Comparison of ENCODE assay signal across 9 mouse cellular contexts in the genomic region with DNA sequence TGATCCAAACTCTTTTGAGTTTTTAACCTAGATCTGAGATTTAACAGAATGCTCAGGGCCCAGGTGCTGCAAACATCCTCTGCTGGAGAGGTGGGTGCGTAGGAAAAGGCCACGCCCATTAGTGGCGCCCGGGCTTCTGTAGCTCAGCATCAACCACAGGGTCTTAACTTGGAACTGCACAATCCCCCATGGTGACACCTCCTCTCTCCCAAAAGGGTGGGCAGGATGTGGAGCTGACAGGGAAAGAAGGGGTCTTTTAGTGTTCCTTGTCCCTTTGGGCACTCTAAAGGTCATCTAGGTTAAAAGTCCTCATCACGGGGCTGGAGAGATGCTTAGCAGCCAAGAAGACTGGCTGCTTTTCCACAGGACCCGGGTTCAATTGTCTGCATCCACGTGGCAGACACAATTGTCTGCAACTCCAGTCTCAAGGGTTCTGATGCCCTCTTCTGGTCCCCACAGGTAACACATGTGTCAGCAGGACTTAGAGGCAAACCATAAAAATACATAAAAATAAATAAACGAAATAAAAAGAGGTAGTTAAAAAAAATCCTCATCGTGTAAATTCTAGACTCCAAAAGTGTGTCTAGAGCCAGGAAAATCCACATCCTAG.
DNase-seq lines count a peak whose midpoint lies in the region; ATAC-seq and TF ChIP-seq lines count a peak whose summit lies in the region.
"Had no signal": no experiment of that assay in that cellular context is flagged by ENCODE, and none has a peak within 500 bp of the region (broad histone marks: within the 10 kb centered on the region; RNA-seq: fewer than 3 reads in every experiment).

No protein-coding gene starts in this region.

- no peaks in the 10 kb centered on the region for H3K27me3 ChIP-seq in heart, postnatal 0 days (ENCODE audit: control insufficient read depth, insufficient read depth, low read length)
- H3K27me3 ChIP-seq in heart, embryonic 11.5 days (ENCODE audit: control insufficient read depth, insufficient read depth, low read length): no peaks in the 10 kb centered on the region
- H3K27me3 ChIP-seq: midbrain, embryonic 12.5 days had no signal

- H3K9me3 ChIP-seq in heart, postnatal 0 days (replicated peaks; ENCODE audit: control insufficient read depth, low read length): no peaks in the 10 kb centered on the region
- no peaks in the 10 kb centered on the region; the same call in 1 of the 2 replicates for H3K9me3 ChIP-seq in heart, embryonic 11.5 days (replicated peaks; ENCODE audit: control insufficient read depth, low read length)
- H3K9me3 ChIP-seq: midbrain, embryonic 12.5 days had no signal

- H3K9ac ChIP-seq in heart, postnatal 0 days (replicated peaks; ENCODE audit: low read depth, low read length): no peak overlapping the region
- no peak overlapping the region for H3K9ac ChIP-seq in heart, embryonic 11.5 days (ENCODE audit: low read depth, low read length)
- H3K9ac ChIP-seq: midbrain, embryonic 12.5 days had no signal

- H3K4me1 ChIP-seq in heart, postnatal 0 days (ENCODE audit: control insufficient read depth, insufficient read depth): no peaks in the 10 kb centered on the region
- H3K4me1 ChIP-seq in heart, embryonic 11.5 days (ENCODE audit: control insufficient read depth, insufficient read depth, low read length): peaks cover 10% of the 10 kb centered on the region; the same call in 1 of the 2 replicates
- no peaks in the 10 kb centered on the region for H3K4me1 ChIP-seq in cortical plate, adult 2 months (ENCODE audit: control insufficient read depth, insufficient read depth, low read length)

- H3K36me3 ChIP-seq in heart, postnatal 0 days (replicated peaks; ENCODE audit: control insufficient read depth, insufficient read depth, low read length): no peaks in the 10 kb centered on the region
- H3K36me3 ChIP-seq in heart, embryonic 11.5 days (ENCODE audit: control insufficient read depth, insufficient read depth, low read length): no peaks in the 10 kb centered on the region
- H3K36me3 ChIP-seq: midbrain, embryonic 12.5 days had no signal

- no peak overlapping the region for H3K4me2 ChIP-seq in heart, postnatal 0 days (ENCODE audit: low read depth, low read length)
- H3K4me2 ChIP-seq in heart, embryonic 11.5 days: no peak overlapping the region
- H3K4me2 ChIP-seq: midbrain, embryonic 12.5 days had no signal

- no peak for TF ChIP-seq EP300 in heart, postnatal 0 days (IDR thresholded peaks at IDR 0.05; ENCODE audit: low read depth)

- H3K4me3 ChIP-seq in heart, postnatal 0 days (ENCODE audit: low read depth, low read length): no peak overlapping the region
- H3K4me3 ChIP-seq in heart, embryonic 11.5 days (ENCODE audit: low read depth, low read length): no peak overlapping the region
- H3K4me3 ChIP-seq in cortical plate, adult 2 months (ENCODE audit: insufficient read depth, low read length): no peak overlapping the region
- H3K4me3 ChIP-seq: midbrain, embryonic 12.5 days had no signal

- no peak for ATAC-seq in heart, postnatal 0 days (ENCODE audit: insufficient read depth, low read depth)
- no peak for ATAC-seq in heart, embryonic 11.5 days (replicated peaks; ENCODE audit: insufficient number of reproducible peaks, low FRiP score, low TSS enrichment)
- peak; percentile 40; the same call in 1 of the 2 replicates for ATAC-seq in megakaryocyte progenitor cell, adult 5-6 weeks (replicated peaks; ENCODE audit: poor library complexity)
- no peak for ATAC-seq in erythroblast, adult 5-6 weeks (replicated peaks; ENCODE audit: low FRiP score, poor library complexity, severe bottlenecking)

- 57% methylated on average over 9 of the region's 9 CpGs for WGBS in heart, postnatal 0 days
- WGBS in heart, embryonic 11.5 days (ENCODE audit: insufficient replicate concordance): 50% methylated on average over 9 of the region's 9 CpGs

- no peak for TF ChIP-seq POLR2A in cortical plate, adult 2 months (IDR thresholded peaks at IDR 0.05; ENCODE audit: extremely low read depth, insufficient read depth, low read length)

- no peak overlapping the region for H3K27ac ChIP-seq in heart, postnatal 0 days (ENCODE audit: low read depth)
- no peak overlapping the region for H3K27ac ChIP-seq in heart, embryonic 11.5 days (ENCODE audit: low read depth, low read length)
- no peak overlapping the region for H3K27ac ChIP-seq in cortical plate, adult 2 months (ENCODE audit: insufficient read depth, low read length)
- H3K27ac ChIP-seq: midbrain, embryonic 12.5 days had no signal

- no peak for DNase-seq in heart, postnatal 0 days (ENCODE audit: low spot score)
- DNase-seq in 3134 (ENCODE audit: extremely low read depth, insufficient read length, low spot score): peak; percentile 18
- DNase-seq in CD4-positive helper T cell, adult 2 months (ENCODE audit: low read depth, low spot score): peak; percentile 37
- no peak for DNase-seq in ovary, postnatal 36 days (ENCODE audit: low spot score)

- TF ChIP-seq CTCF in heart, postnatal 0 days (IDR thresholded peaks at IDR 0.05; ENCODE audit: low read depth): peak; percentile 43
- TF ChIP-seq CTCF in cortical plate, adult 2 months (IDR thresholded peaks at IDR 0.05; ENCODE audit: extremely low read depth, insufficient read depth, low read length): peak; percentile 60

Comparison
In these comparisons a context has a peak if more than half of its experiments do, and no peak if none do; other contexts are left out.
1. DNase-seq: peak in 3134 (single experiment) and CD4-positive helper T cell, adult 2 months (single experiment); none in heart, postnatal 0 days (single experiment) and ovary, postnatal 36 days (single experiment).